Mouse (Mus musculus) ES-Bruce4 (cell line): ENCODE data around the gene Rp9. TPM values are rescaled to one million over a fixed set of nuclear protein-coding genes. Genes with fewer than 3 reads are reported as not detected.

Source experiments
- H3K27ac ChIP-seq: 2 replicates; pipeline ENCODE4 v1.5.1; 2012; ENCODE audit warnings: low read length, inconsistent platforms; ENCODE audit not compliant: insufficient read depth
- H3K27me3 ChIP-seq: 2 replicates; pipeline ENCODE4 v1.6.1; 2012; ENCODE audit warnings: mild to moderate bottlenecking, low read length, inconsistent platforms; ENCODE audit not compliant: control insufficient read depth, poor library complexity, insufficient read depth, severe bottlenecking
- H3K36me3 ChIP-seq: 2 replicates; pipeline ENCODE4 v1.6.1; 2012; ENCODE audit warnings: inconsistent platforms, mild to moderate bottlenecking, low read length, moderate library complexity; ENCODE audit not compliant: control insufficient read depth, poor library complexity, insufficient read depth, severe bottlenecking
- H3K4me1 ChIP-seq: one replicate; pipeline ENCODE4 v1.8.1; 2011; ENCODE audit warnings: low read length; ENCODE audit not compliant: control insufficient read depth, insufficient read depth
- H3K4me3 ChIP-seq: 2 replicates; pipeline ENCODE4 v1.5.1; 2011; ENCODE audit warnings: low read depth, mild to moderate bottlenecking, low read length
- H3K9ac ChIP-seq: 2 replicates; pipeline ENCODE4 v1.6.1; 2012; ENCODE audit warnings: low read depth, mild to moderate bottlenecking, inconsistent platforms; ENCODE audit not compliant: poor library complexity, severe bottlenecking
- H3K9me3 ChIP-seq: replicated peaks from 2 replicates; pipeline ENCODE4 v1.6.1; 2012; ENCODE audit warnings: mild to moderate bottlenecking, low read length, inconsistent platforms; ENCODE audit not compliant: control insufficient read depth, poor library complexity, insufficient read depth, severe bottlenecking
- CTCF ChIP-seq: IDR thresholded peaks from one replicate; pipeline ENCODE4 v1.8.1; 2011; ENCODE audit warnings: low read depth, low read length
- EP300 ChIP-seq: IDR thresholded peaks from 2 replicates; pipeline ENCODE4 v1.6.1; 2011; ENCODE audit warnings: low read depth, low read length; ENCODE audit not compliant: insufficient read depth
- POLR2A ChIP-seq: IDR thresholded peaks from one replicate; pipeline ENCODE4 v1.8.1; 2011; ENCODE audit warnings: low read length; ENCODE audit not compliant: insufficient read depth
- polyA plus RNA-seq: library from polyadenylated mRNA; stranded (reverse); fragments of >200 nt; gene quantifications from 2 replicates; pipeline ENCODE4 v1.2.4, GENCODE M21; 2011; ENCODE audit warnings: low read depth; ENCODE audit not compliant: missing spikeins, insufficient read depth, insufficient read length

Gene Rp9
- polyA plus RNA-seq, 1 experiment, result 42.8 TPM

DNA sequence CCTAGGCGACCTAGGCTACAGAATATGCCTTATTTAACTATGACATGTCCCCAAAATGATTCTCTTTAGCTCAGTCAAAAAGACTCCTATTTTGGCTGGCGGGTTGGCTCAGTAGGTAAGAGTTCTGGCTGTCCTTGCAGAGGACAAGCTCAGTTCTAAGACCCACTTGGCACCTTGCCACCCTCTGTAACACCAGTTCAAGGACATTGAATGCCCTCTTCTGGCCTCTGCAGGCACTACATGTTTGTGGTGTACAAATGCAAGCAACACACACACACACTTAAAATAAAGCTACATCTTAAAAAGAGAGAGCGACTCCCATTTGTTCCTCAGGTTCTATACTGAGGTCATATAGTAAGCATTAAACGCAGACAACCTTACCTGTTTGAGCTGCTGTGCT, 96.8 kb downstream of the Rp9 start:
- Histone ChIP-seq H3K4me3 (no peak overlapping the region), H3K9me3 (no peaks in the 10 kb centered on the region), H3K36me3 (peaks cover 74% of the 10 kb centered on the region), H3K27ac (no peak overlapping the region), H3K9ac (no peak overlapping the region), H3K27me3 (no peaks in the 10 kb centered on the region), H3K4me1 (no peaks in the 10 kb centered on the region)
- TF ChIP-seq CTCF, result peak; percentile 24
- TF ChIP-seq POLR2A, result no peak
- TF ChIP-seq EP300, result no peak

DNA sequence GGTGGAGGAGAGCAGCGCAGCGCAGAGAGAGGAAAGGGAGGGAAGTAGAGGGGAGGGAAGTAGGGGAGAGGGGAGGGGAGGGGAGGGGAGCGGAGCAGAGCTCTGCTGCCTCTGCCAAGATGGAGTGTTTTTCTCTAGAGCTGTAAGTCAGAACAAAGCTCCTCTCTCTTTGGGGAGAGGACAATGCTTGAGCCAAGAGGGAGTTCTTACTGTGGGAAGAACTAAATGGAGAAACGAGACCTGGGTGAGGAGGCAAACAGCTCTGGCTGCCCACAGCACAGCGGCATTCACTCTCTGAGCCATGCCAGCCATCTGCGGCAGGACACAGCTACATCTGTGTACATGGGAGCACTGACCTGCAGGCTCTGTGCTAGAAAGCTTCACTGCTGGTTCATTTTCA, 101.5 kb downstream of the Rp9 start:
- H3K4me3 ChIP-seq, result no peak overlapping the region
- H3K27ac ChIP-seq, result no peak overlapping the region
- H3K36me3 ChIP-seq, result peaks cover 61% of the 10 kb centered on the region
- TF ChIP-seq CTCF (no peak), POLR2A (no peak), EP300 (no peak)
- no peaks in the 10 kb centered on the region for H3K27me3 ChIP-seq
- peaks cover 3% of the 10 kb centered on the region for H3K4me1 ChIP-seq
- H3K9ac ChIP-seq, result no peak overlapping the region
- no peaks in the 10 kb centered on the region for H3K9me3 ChIP-seq

- H3K4me1 ChIP-seq, result peaks cover 3% of the 10 kb centered on the region
- H3K9me3 ChIP-seq, result no peaks in the 10 kb centered on the region
- no peaks in the 10 kb centered on the region for H3K27me3 ChIP-seq
- H3K9ac ChIP-seq, result no peak overlapping the region
- H3K36me3 ChIP-seq, result peaks cover 60% of the 10 kb centered on the region
- TF ChIP-seq CTCF (no peak), POLR2A (no peak), EP300 (no peak)
- H3K27ac ChIP-seq, result no peak overlapping the region
- H3K4me3 ChIP-seq, result no peak overlapping the region
Measured at GRCm38 (mm10) chr9:22366621-22367020, 102.9 kb downstream of the Rp9 start.

- Histone ChIP-seq H3K4me1 (peaks cover 3% of the 10 kb centered on the region), H3K9me3 (no peaks in the 10 kb centered on the region), H3K4me3 (no peak overlapping the region), H3K36me3 (peaks cover 60% of the 10 kb centered on the region), H3K9ac (no peak overlapping the region), H3K27me3 (no peaks in the 10 kb centered on the region), H3K27ac (no peak overlapping the region)
- TF ChIP-seq CTCF, result no peak
- no peak for TF ChIP-seq POLR2A
- TF ChIP-seq EP300, result no peak
Measured at GRCm38 (mm10) chr9:22366221-22366620, 103.3 kb downstream of the Rp9 start.

Other genes with a start within 250 kb of the Rp9 start
- gene Zfp809, start 244.0 kb downstream of the Rp9 start, polyA plus RNA-seq, result 34.4 and 41.6 TPM in 2 replicates
- 10.8 and 11.4 TPM in 2 replicates for gene Zfp599, start 209.8 kb downstream of the Rp9 start, polyA plus RNA-seq
- gene Zfp810, start 162.1 kb downstream of the Rp9 start, polyA plus RNA-seq, result 8.4 and 10.7 TPM in 2 replicates
- 155 and 169 TPM in 2 replicates for gene Anln, start 80.6 kb downstream of the Rp9 start, polyA plus RNA-seq
- 2.7 and 3.8 TPM in 2 replicates for gene 9530077C05Rik, start 58.2 kb downstream of the Rp9 start, polyA plus RNA-seq
- not detected in 2 replicates for gene Gm17545, start 15.5 kb downstream of the Rp9 start, polyA plus RNA-seq
- 17.9 and 20.3 TPM in 2 replicates for gene Bbs9, start 6.0 kb upstream of the Rp9 start, polyA plus RNA-seq